Mouse (Mus musculus) erythroblast, embryonic 14.5 days (primary cell): Measurements from ENCODE around the gene Ano1.
A peak's percentile ranks its signal among the peaks of the same experiment; 100 is the strongest.

Source experiments
- GATA1 ChIP-seq: IDR thresholded peaks from 2 replicates; pipeline ENCODE4 v1.6.1; 2012; ENCODE audit warnings: low read length, inconsistent platforms, mixed read lengths
- TAL1 ChIP-seq: IDR thresholded peaks from 3 replicates; pipeline ENCODE4 v1.6.1; 2012; ENCODE audit warnings: low read length, inconsistent platforms, mixed read lengths

- peak; percentile 60 for TF ChIP-seq TAL1
- TF ChIP-seq GATA1 = 0 out of 2 replicates have a peak, but pooled peaks have one; percentile 28
Observed at GRCm38 (mm10) chr7:144731182-144731896, 20.4 kb downstream of the Ano1 start.
